Mouse (Mus musculus) embryonic fibroblast, embryonic 13.5 days (primary cell): Measurements from ENCODE around the gene Pcx.

Experiments used
- CTCF ChIP-seq: IDR thresholded peaks from 2 replicates; pipeline ENCODE4 v1.5.1; 2011; ENCODE audit warnings: mild to moderate bottlenecking, control low read depth, low read length, moderate library complexity, borderline replicate concordance; ENCODE audit not compliant: insufficient read depth
- POLR2A ChIP-seq: IDR thresholded peaks from 2 replicates; pipeline ENCODE4 v1.6.1; 2011; ENCODE audit warnings: low read depth, mild to moderate bottlenecking, control low read depth, low read length, moderate library complexity

- no peak for TF ChIP-seq POLR2A
- no peak for TF ChIP-seq CTCF
Measured at GRCm38 (mm10) chr19:4473549-4473948, 36.7 kb upstream of the Pcx start.
